In the genomic region with DNA sequence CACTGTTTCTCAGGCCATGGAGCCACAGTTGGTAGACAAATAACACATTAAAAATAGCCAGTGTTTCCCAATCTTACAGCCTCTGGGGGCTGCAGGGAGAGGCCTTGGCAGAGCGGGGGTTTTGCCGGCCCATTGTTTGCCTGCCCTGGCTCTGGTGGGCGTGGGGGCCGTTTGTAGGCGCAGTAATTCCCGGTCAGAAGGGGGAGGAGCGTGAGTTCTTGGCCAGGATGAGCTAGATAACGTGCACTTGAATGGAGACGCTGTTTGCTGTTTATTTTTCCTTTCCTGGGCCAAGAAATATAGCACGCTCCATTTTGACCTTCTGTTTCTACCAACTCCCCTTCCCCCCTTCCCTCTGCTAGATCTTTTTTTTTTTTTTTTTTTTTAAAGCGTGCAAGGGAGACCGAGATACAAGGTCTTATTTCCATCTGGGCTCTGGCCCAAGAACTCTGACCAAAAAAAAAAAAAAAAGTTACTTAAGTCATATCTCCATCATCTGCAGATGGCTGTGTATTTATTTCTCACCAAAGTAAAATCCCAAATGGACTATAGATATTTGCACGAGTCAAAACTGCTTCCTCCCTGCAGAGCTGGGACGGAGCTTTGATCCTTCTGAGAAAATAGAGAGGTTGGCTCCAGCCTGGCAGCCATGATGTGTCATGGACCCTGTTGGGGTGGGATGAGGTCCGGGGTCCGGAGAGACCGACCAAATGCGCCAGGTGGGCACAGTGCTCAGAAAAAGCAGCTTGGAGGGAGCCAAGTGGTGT, we compare ENCODE assay signal across 8 mouse cellular contexts.
DNase-seq lines count a peak whose midpoint lies in the region; ATAC-seq and TF ChIP-seq lines count a peak whose summit lies in the region.

No protein-coding gene starts in this region.

- no peaks in the 10 kb centered on the region for H3K36me3 ChIP-seq in embryonic facial prominence, embryonic 15.5 days
- no peaks in the 10 kb centered on the region for H3K36me3 ChIP-seq in heart, embryonic 15.5 days
- no peaks in the 10 kb centered on the region for H3K36me3 ChIP-seq in kidney, postnatal 0 days (ENCODE audit: insufficient read depth, low read length)

- peak; percentile 42 for ATAC-seq in embryonic facial prominence, embryonic 15.5 days (ENCODE audit: insufficient number of reproducible peaks, low FRiP score, low TSS enrichment, low read depth)
- ATAC-seq in heart, embryonic 15.5 days (replicated peaks; ENCODE audit: insufficient number of reproducible peaks, insufficient read depth, low FRiP score, low read depth): peak; percentile 82
- ATAC-seq in kidney, postnatal 0 days (replicated peaks; ENCODE audit: low FRiP score, low read depth): no peak
- peak; percentile 58 for ATAC-seq in megakaryocyte progenitor cell, adult 5-6 weeks (replicated peaks; ENCODE audit: poor library complexity)

- H3K4me2 ChIP-seq in embryonic facial prominence, embryonic 15.5 days (replicated peaks): no peak overlapping the region
- H3K4me2 ChIP-seq in heart, embryonic 15.5 days: peak overlapping the region; percentile 6; the same call in 1 of the 2 replicates
- H3K4me2 ChIP-seq in kidney, postnatal 0 days (ENCODE audit: low read length): no peak overlapping the region

- 32% methylated on average over 18 of the region's 18 CpGs for WGBS in embryonic facial prominence, embryonic 15.5 days
- WGBS in heart, embryonic 15.5 days: 35% methylated on average over 18 of the region's 18 CpGs
- WGBS in kidney, postnatal 0 days: 31% methylated on average over 18 of the region's 18 CpGs

- H3K9ac ChIP-seq in embryonic facial prominence, embryonic 15.5 days: no peak overlapping the region
- H3K9ac ChIP-seq in heart, embryonic 15.5 days: no peak overlapping the region
- H3K9ac ChIP-seq in kidney, postnatal 0 days (ENCODE audit: low read depth, low read length): no peak overlapping the region

- TF ChIP-seq CTCF in layer of hippocampus, adult 2 months (conservative IDR thresholded peaks at IDR 0.05): no peak
- no peak for TF ChIP-seq CTCF in kidney, postnatal 0 days (IDR thresholded peaks at IDR 0.05; ENCODE audit: low read depth)

- H3K27me3 ChIP-seq in embryonic facial prominence, embryonic 15.5 days: no peaks in the 10 kb centered on the region
- no peaks in the 10 kb centered on the region for H3K27me3 ChIP-seq in heart, embryonic 15.5 days
- no peaks in the 10 kb centered on the region for H3K27me3 ChIP-seq in kidney, postnatal 0 days (ENCODE audit: insufficient read depth, low read length)

- peak overlapping the region; percentile 83 for H3K27ac ChIP-seq in layer of hippocampus, adult 2 months
- H3K27ac ChIP-seq in embryonic facial prominence, embryonic 15.5 days (replicated peaks): peak overlapping the region; percentile 92
- peak overlapping the region; percentile 85 for H3K27ac ChIP-seq in heart, embryonic 15.5 days
- H3K27ac ChIP-seq in kidney, postnatal 0 days: peak overlapping the region; percentile 87

- peaks cover 84% of the 10 kb centered on the region for H3K4me1 ChIP-seq in embryonic facial prominence, embryonic 15.5 days
- H3K4me1 ChIP-seq in heart, embryonic 15.5 days (replicated peaks): peaks cover 45% of the 10 kb centered on the region
- peaks cover 39% of the 10 kb centered on the region for H3K4me1 ChIP-seq in kidney, postnatal 0 days (replicated peaks; ENCODE audit: insufficient read depth, low read length)

- no peak for DNase-seq in layer of hippocampus, adult 2 months (ENCODE audit: low spot score in 2 of 2)
- no peak for DNase-seq in layer of hippocampus, adult 11-12 months (ENCODE audit: low spot score)
- peak; percentile 92 for DNase-seq in kidney, postnatal 0 days (ENCODE audit: low spot score)
- no peak for DNase-seq in spleen, adult 18-20 months
- DNase-seq in thymus, postnatal 0 days (ENCODE audit: low spot score): no peak

- no peaks in the 10 kb centered on the region for H3K9me3 ChIP-seq in embryonic facial prominence, embryonic 15.5 days (replicated peaks)
- no peaks in the 10 kb centered on the region for H3K9me3 ChIP-seq in heart, embryonic 15.5 days (replicated peaks)
- no peaks in the 10 kb centered on the region for H3K9me3 ChIP-seq in kidney, postnatal 0 days (replicated peaks; ENCODE audit: low read length)

- H3K4me3 ChIP-seq in layer of hippocampus, adult 2 months: no peak overlapping the region
- no peak overlapping the region for H3K4me3 ChIP-seq in embryonic facial prominence, embryonic 15.5 days (replicated peaks)
- H3K4me3 ChIP-seq in heart, embryonic 15.5 days: no peak overlapping the region
- H3K4me3 ChIP-seq in kidney, postnatal 0 days (replicated peaks; ENCODE audit: low read depth, low read length): no peak overlapping the region
